Mouse (Mus musculus): ENCODE data around the gene Tfe3. TPM values are rescaled to one million over a fixed set of nuclear protein-coding genes. Genes with fewer than 3 reads are reported as not detected.
A peak's percentile ranks its signal among the peaks of the same experiment; 100 is the strongest.
"Not testable (repeated sequence)": the region's sequence is repeated elsewhere in the genome, so short reads cannot be mapped to it uniquely, and the experiment has no call there.

Tfe3 gene
- polyA plus RNA-seq, 1 experiment from 2014 or later, result 19.1 TPM

DNA sequence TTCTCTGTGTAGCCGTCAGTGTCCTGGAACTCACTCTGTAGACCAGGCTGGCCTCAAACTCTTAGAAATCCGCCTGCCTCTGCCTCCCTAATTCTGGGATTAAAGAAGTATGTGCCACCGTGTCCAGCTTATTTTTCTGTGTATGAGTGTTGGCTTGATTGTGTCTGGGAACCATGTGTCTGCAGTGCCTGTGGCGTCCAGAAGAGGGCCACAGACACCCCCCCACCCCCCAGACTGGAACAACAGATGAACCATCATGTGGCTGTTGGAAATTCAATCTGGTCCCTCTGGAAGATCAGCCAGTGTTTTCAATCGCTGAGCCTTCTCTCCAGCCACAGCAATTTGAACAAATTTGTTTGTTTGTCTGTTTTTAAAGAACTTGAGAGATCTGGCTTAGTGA lies 18.9 kb upstream of the Tfe3 start:
- H3K4me1 ChIP-seq (ENCODE audit: control insufficient read depth, insufficient read depth, low read length), result no peaks in the 10 kb centered on the region
- 45% methylated on average over 5 of the region's 5 CpGs for WGBS
- H3K9ac ChIP-seq (ENCODE audit: low read length), result no peak overlapping the region
- H3K36me3 ChIP-seq (ENCODE audit: control insufficient read depth, insufficient read depth), result no peaks in the 10 kb centered on the region
- H3K4me2 ChIP-seq (ENCODE audit: low read depth, low read length), result no peak overlapping the region
- no peak for ATAC-seq (replicated peaks; ENCODE audit: extremely low read depth, insufficient read depth, low FRiP score)
- H3K4me3 ChIP-seq (ENCODE audit: low read length), result no peak overlapping the region
- no peak overlapping the region for H3K27ac ChIP-seq (ENCODE audit: low read length)
- H3K9me3 ChIP-seq (replicated peaks; ENCODE audit: control insufficient read depth, low read length), result no peaks in the 10 kb centered on the region
- H3K27me3 ChIP-seq (ENCODE audit: control insufficient read depth, insufficient read depth, low read length), result no peaks in the 10 kb centered on the region

DNA sequence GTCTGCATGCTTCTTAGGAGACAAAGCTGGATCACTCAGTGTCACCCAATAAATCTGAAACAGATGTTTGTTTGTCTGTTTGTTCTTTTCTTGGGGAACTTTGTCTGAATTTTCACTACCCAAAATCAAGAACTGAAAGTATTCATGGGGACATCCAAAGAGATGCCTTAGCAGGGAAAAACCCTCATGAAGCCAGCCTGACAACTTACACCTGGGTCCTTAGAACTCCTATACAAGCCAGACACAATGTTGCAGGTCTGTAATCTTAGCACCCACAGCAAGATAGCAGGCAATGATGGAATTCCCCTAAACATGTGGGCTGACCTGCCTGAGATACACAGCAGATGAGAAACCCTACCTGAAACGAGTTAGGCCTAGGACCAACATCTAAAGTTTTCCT lies 17.4 kb upstream of the Tfe3 start:
- no peak overlapping the region for H3K4me2 ChIP-seq (ENCODE audit: low read depth, low read length)
- H3K4me1 ChIP-seq (ENCODE audit: control insufficient read depth, insufficient read depth, low read length), result no peaks in the 10 kb centered on the region
- H3K9ac ChIP-seq (ENCODE audit: low read length), result no peak overlapping the region
- H3K27ac ChIP-seq (ENCODE audit: low read length), result no peak overlapping the region
- H3K4me3 ChIP-seq (ENCODE audit: low read length), result no peak overlapping the region
- no peaks in the 10 kb centered on the region for H3K27me3 ChIP-seq (ENCODE audit: control insufficient read depth, insufficient read depth, low read length)
- ATAC-seq (replicated peaks; ENCODE audit: extremely low read depth, insufficient read depth, low FRiP score), result no peak
- no peaks in the 10 kb centered on the region for H3K9me3 ChIP-seq (replicated peaks; ENCODE audit: control insufficient read depth, low read length)
- no peaks in the 10 kb centered on the region for H3K36me3 ChIP-seq (ENCODE audit: control insufficient read depth, insufficient read depth)
- WGBS, result 43% methylated on average over 1 of the region's 1 CpGs

DNA sequence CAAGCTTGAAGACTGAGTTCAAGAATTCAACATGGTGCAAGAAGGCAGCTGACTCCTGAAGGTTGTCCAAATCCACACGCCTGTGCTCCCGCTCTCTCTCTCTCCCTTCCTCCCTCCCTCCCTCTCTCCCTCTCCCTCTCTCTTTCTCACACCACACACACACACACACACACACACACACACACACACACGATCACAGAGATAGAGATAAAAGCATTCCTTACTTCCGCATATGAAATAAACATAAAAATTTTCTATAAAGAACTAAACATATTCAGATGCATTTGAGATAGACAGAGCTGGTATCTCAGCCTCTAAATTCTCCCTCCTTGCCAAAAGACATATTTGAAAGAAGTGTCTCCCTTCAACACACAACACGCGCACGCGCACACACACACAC lies 16.9 kb upstream of the Tfe3 start:
- 93% methylated on average over 8 of the region's 8 CpGs for WGBS
- H3K36me3 ChIP-seq (ENCODE audit: control insufficient read depth, insufficient read depth), result no peaks in the 10 kb centered on the region

DNA sequence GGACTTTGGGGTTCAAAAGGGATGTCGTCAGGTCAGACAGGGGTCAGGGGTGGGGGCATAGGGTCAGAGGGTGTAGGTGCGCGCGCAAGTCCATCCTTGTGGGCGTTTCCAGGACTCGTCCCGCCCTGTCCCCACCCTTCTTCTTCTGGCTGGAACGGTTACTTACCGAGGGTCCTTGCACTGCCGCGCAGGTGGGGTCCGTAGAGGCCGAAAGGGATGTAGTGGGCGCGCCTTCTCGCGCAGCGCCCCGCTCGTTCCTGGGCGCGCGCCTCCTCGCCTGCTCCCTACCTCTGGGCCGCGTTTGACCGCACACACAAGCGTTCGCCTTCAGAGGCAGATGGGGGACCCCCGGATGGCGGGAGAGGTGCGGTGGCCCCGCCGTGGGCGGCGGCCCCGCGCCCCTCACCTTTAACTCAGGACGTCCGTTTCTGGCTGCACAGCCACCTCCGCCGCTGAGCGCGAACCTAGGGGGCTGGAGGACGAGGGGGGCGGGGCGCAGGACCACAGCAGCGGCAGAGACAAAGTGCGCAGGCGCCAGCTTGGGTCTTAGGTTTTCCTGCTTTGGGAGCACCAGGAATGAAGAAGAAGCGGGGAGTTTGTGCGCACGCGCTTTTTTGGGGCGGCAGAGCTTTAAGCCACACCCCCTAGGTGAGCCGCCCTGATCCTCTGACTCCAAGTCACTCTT lies 11.8 kb upstream of the Tfe3 start, which contains the start of gene Ccdc120:
TSS of gene Ccdc120 (minus strand) at position 474 of the 685 bp plus-strand sequence.
- 10% methylated on average over 36 of the region's 56 CpGs for WGBS
- no peak within 1 kb of the TSS for H3K27ac ChIP-seq (ENCODE audit: low read length)
- peak; percentile 77 for ATAC-seq (replicated peaks; ENCODE audit: extremely low read depth, insufficient read depth, low FRiP score)
- no peaks in the 10 kb centered on the region for H3K4me1 ChIP-seq (ENCODE audit: control insufficient read depth, insufficient read depth, low read length)
- H3K4me2 ChIP-seq (ENCODE audit: low read depth, low read length), result peak within 1 kb of the TSS; percentile 68
- H3K9ac ChIP-seq (ENCODE audit: low read length), result peak within 1 kb of the TSS; percentile 76
- peak within 1 kb of the TSS; percentile 71 for H3K4me3 ChIP-seq (ENCODE audit: low read length)
- no peaks in the 10 kb centered on the region for H3K36me3 ChIP-seq (ENCODE audit: control insufficient read depth, insufficient read depth)
- no peaks in the 10 kb centered on the region for H3K27me3 ChIP-seq (ENCODE audit: control insufficient read depth, insufficient read depth, low read length)
- no peaks in the 10 kb centered on the region for H3K9me3 ChIP-seq (replicated peaks; ENCODE audit: control insufficient read depth, low read length)

More for the DNA sequence above, 16.9 kb upstream of the Tfe3 start:
- Histone ChIP-seq H3K27ac (ENCODE audit: low read length) (no peak overlapping the region), H3K4me3 (ENCODE audit: low read length) (no peak overlapping the region), H3K4me2 (ENCODE audit: low read depth, low read length) (no peak overlapping the region), H3K27me3 (ENCODE audit: control insufficient read depth, insufficient read depth, low read length) (no peaks in the 10 kb centered on the region), H3K9ac (ENCODE audit: low read length) (no peak overlapping the region), H3K9me3 (replicated peaks; ENCODE audit: control insufficient read depth, low read length) (no peaks in the 10 kb centered on the region), H3K4me1 (ENCODE audit: control insufficient read depth, insufficient read depth, low read length) (no peaks in the 10 kb centered on the region)
- no peak for ATAC-seq (replicated peaks; ENCODE audit: extremely low read depth, insufficient read depth, low FRiP score)

DNA sequence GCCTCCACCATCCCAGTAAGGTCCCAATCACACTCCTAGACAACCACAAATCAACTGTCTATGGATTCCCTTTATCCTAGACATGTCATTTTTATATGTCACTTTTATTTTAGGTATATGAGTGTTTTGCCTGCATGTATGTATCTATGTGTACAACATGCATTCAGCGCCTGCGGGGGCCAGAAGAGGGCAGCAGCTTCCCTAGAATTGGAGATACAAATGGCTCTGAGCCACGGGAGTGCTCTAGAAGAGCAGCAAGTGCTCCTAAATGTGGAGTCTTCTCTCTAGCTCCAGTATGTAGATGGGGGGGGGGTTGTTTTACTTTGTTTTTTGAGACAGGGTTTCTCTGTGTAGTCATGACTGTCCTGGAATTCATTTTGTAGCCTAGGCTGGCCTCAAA lies 8.7 kb upstream of the Tfe3 start:
- ATAC-seq (replicated peaks; ENCODE audit: extremely low read depth, insufficient read depth, low FRiP score); H3K4me3 ChIP-seq (ENCODE audit: low read length); H3K27me3 ChIP-seq (ENCODE audit: control insufficient read depth, insufficient read depth, low read length); H3K36me3 ChIP-seq (ENCODE audit: control insufficient read depth, insufficient read depth); H3K9me3 ChIP-seq (replicated peaks; ENCODE audit: control insufficient read depth, low read length); H3K27ac ChIP-seq (ENCODE audit: low read length); H3K9ac ChIP-seq (ENCODE audit: low read length); H3K4me2 ChIP-seq (ENCODE audit: low read depth, low read length); H3K4me1 ChIP-seq (ENCODE audit: control insufficient read depth, insufficient read depth, low read length): not testable (repeated sequence)
- WGBS, result 17% methylated on average over 3 of the region's 3 CpGs

DNA sequence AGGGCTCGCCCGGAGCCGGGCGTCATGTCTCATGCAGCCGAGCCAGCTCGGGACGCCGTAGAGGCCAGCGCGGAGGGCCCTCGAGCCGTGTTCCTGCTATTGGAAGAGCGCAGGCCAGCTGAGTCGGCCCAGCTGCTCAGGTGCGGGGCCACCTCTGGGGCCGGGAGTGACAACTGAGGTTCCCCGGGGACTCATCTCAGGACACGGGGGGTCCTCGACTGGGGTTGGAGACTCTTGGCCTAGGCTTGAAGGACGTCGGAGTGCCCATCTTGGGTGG lies 499 bp downstream of the Tfe3 start:
- H3K4me3 ChIP-seq (ENCODE audit: low read length), result peak overlapping the region; percentile 66
- no peaks in the 10 kb centered on the region for H3K27me3 ChIP-seq (ENCODE audit: control insufficient read depth, insufficient read depth, low read length)
- H3K36me3 ChIP-seq (ENCODE audit: control insufficient read depth, insufficient read depth), result peaks cover 3% of the 10 kb centered on the region; the same call in 1 of the 2 replicates
- peak overlapping the region; percentile 82 for H3K27ac ChIP-seq (ENCODE audit: low read length)
- 11% methylated on average over 21 of the region's 21 CpGs for WGBS
- ATAC-seq (replicated peaks; ENCODE audit: extremely low read depth, insufficient read depth, low FRiP score), result peak; percentile 15; the same call in 1 of the 2 replicates
- H3K9ac ChIP-seq (ENCODE audit: low read length), result peak overlapping the region; percentile 75
- no peaks in the 10 kb centered on the region for H3K9me3 ChIP-seq (replicated peaks; ENCODE audit: control insufficient read depth, low read length)
- peak overlapping the region; percentile 58 for H3K4me2 ChIP-seq (ENCODE audit: low read depth, low read length)
- peaks cover 11% of the 10 kb centered on the region for H3K4me1 ChIP-seq (ENCODE audit: control insufficient read depth, insufficient read depth, low read length)

DNA sequence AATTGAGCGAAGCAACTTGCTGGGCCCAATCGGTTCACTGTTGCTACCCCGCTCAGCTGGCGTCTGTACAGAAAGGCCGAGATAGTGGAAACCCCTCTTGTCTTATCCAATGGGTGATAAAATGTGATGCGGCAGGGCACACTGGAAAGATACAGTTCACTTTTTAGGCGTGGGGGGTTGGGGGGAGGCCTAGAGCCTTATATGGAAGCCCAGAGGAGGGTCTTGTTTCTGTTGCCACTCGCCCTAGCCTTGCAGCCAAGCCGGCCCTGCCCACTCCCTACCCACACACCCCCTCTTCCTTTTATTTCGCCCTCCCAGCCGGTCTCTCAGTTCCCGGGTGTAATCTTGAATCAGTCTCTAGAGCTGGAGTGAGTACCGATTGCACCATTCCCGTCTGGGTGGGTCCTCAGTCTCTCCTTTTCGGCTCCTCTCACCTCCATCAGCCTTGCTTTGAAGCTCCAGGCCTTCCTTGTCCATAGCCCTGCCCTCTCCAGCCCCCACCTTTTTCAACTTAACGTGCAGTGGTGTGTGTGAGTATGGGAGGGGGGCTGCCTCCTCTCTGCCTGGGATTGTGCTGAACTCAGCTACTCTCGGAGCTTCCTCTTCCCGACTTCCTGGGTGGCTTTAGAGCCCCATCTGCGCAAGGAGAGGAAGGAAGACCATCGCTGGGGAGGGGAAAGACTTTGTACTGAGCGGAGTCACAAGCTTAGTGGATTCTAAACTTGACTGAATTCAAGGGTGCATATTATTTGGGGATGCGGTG lies 1.5 kb downstream of the Tfe3 start:
- H3K9ac ChIP-seq (ENCODE audit: low read length), result peak overlapping the region; percentile 75
- H3K9me3 ChIP-seq (replicated peaks; ENCODE audit: control insufficient read depth, low read length), result no peaks in the 10 kb centered on the region
- WGBS, result 10% methylated on average over 22 of the region's 22 CpGs
- peaks cover 3% of the 10 kb centered on the region; the same call in 1 of the 2 replicates for H3K36me3 ChIP-seq (ENCODE audit: control insufficient read depth, insufficient read depth)
- H3K4me1 ChIP-seq (ENCODE audit: control insufficient read depth, insufficient read depth, low read length), result peaks cover 11% of the 10 kb centered on the region
- peak overlapping the region; percentile 58 for H3K4me2 ChIP-seq (ENCODE audit: low read depth, low read length)
- H3K27ac ChIP-seq (ENCODE audit: low read length), result peak overlapping the region; percentile 82
- peak overlapping the region; percentile 66 for H3K4me3 ChIP-seq (ENCODE audit: low read length)
- no peak for ATAC-seq (replicated peaks; ENCODE audit: extremely low read depth, insufficient read depth, low FRiP score)
- H3K27me3 ChIP-seq (ENCODE audit: control insufficient read depth, insufficient read depth, low read length), result no peaks in the 10 kb centered on the region

DNA sequence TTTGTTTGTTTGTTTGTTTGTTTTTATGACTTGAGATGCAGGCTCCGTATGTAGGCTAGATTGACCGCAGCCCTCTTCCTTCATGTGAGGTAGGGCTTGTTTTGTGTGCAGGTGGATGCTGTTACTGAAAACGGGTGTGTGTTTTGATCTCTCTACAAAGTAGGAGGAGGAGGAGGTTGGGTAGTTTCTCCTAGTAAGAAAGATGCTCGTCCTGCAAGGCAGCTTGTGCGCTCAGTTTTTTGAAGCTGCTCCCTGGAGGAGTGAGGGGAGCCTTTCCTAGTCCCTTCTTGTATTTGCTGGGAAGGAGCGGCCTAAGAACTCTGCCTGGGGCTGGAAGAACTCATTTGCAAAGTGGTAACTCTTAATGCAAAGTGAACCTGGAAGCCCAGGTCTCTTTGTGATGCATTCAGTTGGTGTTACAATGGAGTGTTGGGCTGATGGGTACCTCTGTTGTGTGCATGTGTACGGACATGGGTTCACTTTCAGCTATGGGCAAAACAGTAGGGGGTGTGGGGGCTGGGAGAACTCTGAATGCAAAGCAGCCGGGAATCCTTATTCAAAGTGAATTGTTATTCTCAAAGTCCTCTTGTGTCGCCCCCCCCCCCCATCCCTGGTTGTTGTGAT lies 2.4 kb downstream of the Tfe3 start:
- WGBS, result 22% methylated on average over 9 of the region's 9 CpGs
- no peaks in the 10 kb centered on the region for H3K9me3 ChIP-seq (replicated peaks; ENCODE audit: control insufficient read depth, low read length)
- H3K4me2 ChIP-seq (ENCODE audit: low read depth, low read length), result peak overlapping the region; percentile 58
- H3K36me3 ChIP-seq (ENCODE audit: control insufficient read depth, insufficient read depth), result peaks cover 3% of the 10 kb centered on the region; the same call in 1 of the 2 replicates
- H3K4me1 ChIP-seq (ENCODE audit: control insufficient read depth, insufficient read depth, low read length), result peaks cover 11% of the 10 kb centered on the region
- peak overlapping the region; percentile 75 for H3K9ac ChIP-seq (ENCODE audit: low read length)
- peak overlapping the region; percentile 46; the same call in 1 of the 2 replicates for H3K27ac ChIP-seq (ENCODE audit: low read length)
- peak overlapping the region; percentile 66 for H3K4me3 ChIP-seq (ENCODE audit: low read length)
- H3K27me3 ChIP-seq (ENCODE audit: control insufficient read depth, insufficient read depth, low read length), result no peaks in the 10 kb centered on the region
- no peak for ATAC-seq (replicated peaks; ENCODE audit: extremely low read depth, insufficient read depth, low FRiP score)

DNA sequence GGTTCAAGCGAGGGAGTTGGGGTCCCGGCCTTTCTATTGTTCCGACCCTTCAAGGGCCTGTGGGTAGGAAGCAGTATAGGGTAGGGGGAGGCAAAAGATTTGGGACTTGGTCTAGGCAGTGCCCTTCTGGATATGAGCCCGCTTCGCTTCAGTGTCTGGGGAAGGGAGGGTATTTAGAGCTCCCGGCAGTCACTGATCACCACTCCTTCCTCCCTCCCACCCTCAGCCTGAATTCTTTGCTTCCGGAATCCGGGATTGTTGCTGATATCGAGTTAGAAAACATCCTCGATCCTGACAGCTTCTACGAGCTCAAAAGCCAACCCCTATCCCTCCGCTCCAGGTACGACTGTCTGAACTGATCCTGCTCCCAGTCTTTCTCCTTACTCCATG lies 2.9 kb downstream of the Tfe3 start:
- Histone ChIP-seq H3K4me1 (ENCODE audit: control insufficient read depth, insufficient read depth, low read length) (peaks cover 11% of the 10 kb centered on the region), H3K9ac (ENCODE audit: low read length) (peak overlapping the region; percentile 41; the same call in 1 of the 2 replicates), H3K4me3 (ENCODE audit: low read length) (peak overlapping the region; percentile 66), H3K9me3 (replicated peaks; ENCODE audit: control insufficient read depth, low read length) (no peaks in the 10 kb centered on the region), H3K27ac (ENCODE audit: low read length) (peak overlapping the region; percentile 4), H3K4me2 (ENCODE audit: low read depth, low read length) (peak overlapping the region; percentile 58), H3K27me3 (ENCODE audit: control insufficient read depth, insufficient read depth, low read length) (no peaks in the 10 kb centered on the region), H3K36me3 (ENCODE audit: control insufficient read depth, insufficient read depth) (peaks cover 5% of the 10 kb centered on the region; the same call in 1 of the 2 replicates)
- no peak for ATAC-seq (replicated peaks; ENCODE audit: extremely low read depth, insufficient read depth, low FRiP score)
- 25% methylated on average over 13 of the region's 13 CpGs for WGBS

Data from heart, embryonic 16.5 days (tissue).